Mouse (Mus musculus) heart, postnatal 10 days (tissue): Measurements from ENCODE around the gene Ydjc. TPM values are rescaled to one million over a fixed set of nuclear protein-coding genes. Genes with fewer than 3 reads are reported as not detected.
"Not testable (repeated sequence)": the region's sequence is repeated elsewhere in the genome, so short reads cannot be mapped to it uniquely, and the experiment has no call there.

ENCODE experiments used
- DNase-seq, 2 experiments: peaks; one replicate each; pipeline ENCODE4 v3.0.0; 2021
- intact Hi-C: fragments of 180-260 bp; cut with DNase I; formaldehyde crosslinking; loops from one replicate; pipeline ENCODE4 v1.15.1; 2025
- total RNA-seq, 2 experiments: library from RNA; stranded (reverse); gene quantifications; 2 replicates each; pipeline ENCODE4 v1.2.3; 2021

Gene Ydjc
- total RNA-seq, 2 experiments from 2014 or later: 1.6 to 2.2 TPM

DNA sequence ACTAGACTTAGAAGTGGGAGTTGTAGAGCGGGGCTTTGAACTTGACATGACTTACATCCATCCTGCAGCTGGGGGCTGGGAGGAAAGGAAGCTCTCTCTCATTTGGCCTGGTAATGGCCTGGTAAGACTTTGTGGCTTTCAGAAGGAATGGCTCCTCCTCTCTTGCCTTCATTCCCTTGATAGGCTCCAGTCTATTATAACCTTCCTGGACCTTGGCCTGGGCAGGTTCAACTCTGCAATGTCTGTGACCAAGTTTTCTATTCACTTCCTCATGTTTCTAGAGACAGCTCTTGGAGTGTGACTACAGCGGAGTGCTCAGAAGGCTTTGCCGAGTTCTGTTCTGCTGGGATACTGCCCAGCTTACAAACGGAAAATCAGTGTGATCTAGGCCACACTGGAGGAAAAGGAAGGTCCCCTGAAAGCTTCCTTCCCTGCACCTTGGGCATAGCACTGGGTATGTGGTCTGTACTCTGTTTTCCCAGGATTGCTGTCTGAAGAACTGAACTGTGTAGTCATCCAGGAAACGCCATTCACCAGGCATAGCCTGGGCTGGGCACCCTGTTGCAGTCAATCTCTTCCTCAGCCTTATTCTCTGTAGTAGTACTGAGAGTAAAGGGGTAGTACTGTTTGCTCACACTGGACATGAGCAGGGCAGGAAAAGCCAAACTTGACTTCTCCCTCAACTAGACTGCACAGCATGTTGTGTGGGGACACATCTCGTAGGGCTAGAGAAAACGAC is 6.3 kb downstream of the Ydjc start:
- DNase-seq: no peak
- intact Hi-C loops: no loop called here

DNA sequence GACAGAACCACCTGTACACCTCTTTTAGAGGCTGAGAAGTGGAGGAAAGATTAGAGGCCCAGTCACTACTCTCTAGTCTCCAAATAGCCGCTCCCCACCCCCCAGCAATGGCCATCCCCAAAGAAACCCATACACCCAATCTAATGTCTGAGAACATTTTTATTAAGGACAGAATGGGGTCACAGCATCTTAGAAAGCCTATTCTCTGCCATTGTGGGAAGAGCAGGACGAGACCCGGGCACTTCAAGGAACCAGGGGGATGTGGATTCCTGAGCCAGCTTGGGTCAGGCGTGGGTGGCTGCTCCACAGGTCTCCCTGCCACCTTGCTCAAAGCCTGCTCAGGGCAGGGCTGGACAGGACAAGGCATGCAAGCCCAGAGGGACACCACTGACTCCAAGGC is 7.5 kb downstream of the Ydjc start:
- intact Hi-C loops: no loop called here
- no peak for DNase-seq

DNA sequence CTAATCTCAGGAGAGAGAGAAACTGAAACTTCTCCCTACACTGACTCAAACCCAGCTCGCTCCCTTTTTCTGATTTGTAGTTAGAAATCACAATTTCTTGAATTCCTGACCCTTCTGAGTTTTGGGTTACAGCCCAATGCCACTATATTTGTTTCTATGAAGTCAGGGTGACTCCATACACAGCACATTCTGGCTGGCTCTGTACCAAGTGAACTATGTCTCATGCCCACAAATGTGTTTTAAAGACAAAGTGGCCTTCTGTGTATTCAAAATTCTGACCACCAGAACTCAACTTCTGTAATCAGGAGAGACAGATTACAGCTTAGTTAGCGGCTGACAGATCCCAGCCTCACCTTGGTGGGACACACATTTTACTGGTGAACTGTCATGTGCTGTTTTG is 9.9 kb downstream of the Ydjc start:
- intact Hi-C loops: no loop called here

DNA sequence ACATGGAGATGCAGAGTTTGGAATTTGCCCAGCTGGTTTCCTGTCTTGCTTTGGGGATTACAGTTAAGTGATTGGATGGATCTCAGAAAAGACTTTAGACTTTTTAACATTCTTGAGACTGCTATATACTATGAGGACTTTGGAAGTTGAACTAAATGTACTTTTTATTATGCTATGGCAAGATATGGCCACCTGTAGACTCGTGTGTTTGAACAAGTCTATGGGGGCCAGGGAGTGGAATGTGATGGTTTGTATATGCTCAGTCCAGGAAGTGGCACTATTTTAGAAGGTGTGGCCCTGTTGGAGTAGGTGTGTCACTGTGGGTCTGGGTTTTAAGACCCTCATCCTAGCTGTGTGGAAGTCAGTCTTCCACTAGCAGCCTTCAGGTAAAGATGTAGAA is 21.1 kb downstream of the Ydjc start:
- DNase-seq, intact Hi-C loops: not testable (repeated sequence)

More for the DNA sequence above, 9.9 kb downstream of the Ydjc start:
- DNase-seq: no peak

DNA sequence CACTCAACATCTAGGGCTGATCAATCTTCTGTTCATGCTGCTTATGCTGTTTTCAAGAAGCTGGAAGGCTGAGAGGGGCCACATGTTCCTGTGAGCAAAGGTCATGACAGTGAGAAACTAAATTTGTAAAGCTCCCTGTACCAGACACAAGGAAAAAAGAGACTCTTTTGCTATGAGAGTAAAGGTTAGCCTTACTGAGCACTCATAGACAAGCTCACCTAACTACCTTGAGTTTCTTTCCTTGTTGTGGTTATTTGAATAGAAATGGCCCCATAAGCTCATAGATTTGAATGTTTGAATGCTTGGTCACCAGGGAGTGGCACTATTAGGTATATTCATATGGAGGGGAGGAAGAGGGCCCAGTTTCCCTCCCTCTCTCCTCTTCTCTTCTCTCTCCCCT is 22.8 kb downstream of the Ydjc start:
- intact Hi-C loops: no loop called here
- no peak for DNase-seq

DNA sequence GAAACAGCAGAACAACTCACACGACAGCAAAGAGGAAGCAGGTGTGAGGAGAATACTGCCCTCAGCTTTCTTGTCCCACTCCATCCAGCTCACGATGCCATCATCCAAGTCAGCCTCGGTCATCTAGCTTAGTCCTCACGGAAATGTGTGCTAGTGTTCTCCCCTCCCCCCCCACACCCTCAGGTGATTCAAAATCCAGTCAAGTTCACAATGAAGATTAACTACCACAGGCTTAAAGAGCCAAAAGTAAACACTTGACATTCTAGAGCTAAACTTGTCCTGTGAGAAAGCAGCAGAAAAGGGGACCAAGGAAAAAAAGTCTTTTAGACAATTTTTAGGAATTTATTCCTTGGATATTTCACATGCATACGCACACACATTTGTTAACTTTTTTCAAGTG is 23.6 kb downstream of the Ydjc start:
- no peak for DNase-seq
- intact Hi-C loops: no loop called here

DNA sequence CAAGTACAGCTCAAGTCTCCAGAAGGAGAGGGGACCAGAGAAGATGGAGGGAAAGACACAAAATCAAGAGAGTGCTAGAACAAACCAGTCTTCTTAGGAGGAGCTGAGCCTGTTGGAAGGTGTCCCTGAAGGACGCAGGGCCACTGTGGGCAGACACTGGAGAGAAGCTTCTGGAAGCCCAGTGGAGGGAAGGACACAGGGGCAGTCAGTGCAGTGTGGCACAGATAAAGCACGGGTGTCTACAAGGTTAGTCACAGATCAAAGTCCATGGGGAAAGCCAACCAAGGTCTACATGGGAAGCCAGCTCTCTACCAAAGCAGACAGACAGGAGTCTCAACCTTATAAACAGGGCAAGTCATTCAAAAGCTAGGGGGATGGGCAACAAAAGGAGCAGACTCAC is 31.3 kb downstream of the Ydjc start:
- intact Hi-C loops: no loop called here
- DNase-seq: no peak

DNA sequence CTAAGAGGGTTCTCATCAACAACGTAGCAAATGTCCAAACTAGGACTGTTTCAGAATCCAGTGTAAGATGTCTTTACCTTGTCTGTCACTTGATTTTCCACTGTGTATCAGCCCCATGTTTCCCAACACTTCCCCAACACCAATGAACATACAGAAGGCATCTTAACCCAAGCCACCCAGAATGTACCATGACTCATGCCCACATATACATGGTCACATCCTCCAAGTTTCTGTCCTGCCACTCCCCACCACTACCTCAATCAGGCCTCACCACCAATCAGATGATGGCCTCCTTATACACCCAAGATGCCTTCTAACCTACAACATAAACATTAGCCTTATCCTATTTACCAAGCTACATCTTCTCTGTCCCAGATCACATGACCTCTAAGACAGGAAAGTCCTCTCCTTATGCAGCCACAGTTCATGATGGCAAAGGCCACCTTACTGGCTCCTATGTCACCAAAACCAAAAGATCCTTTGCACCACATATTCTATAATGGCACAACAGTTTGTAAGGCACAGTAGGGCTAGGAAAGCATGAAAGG is 33.3 kb downstream of the Ydjc start:
- DNase-seq: no peak
- intact Hi-C loops: no loop called here

DNA sequence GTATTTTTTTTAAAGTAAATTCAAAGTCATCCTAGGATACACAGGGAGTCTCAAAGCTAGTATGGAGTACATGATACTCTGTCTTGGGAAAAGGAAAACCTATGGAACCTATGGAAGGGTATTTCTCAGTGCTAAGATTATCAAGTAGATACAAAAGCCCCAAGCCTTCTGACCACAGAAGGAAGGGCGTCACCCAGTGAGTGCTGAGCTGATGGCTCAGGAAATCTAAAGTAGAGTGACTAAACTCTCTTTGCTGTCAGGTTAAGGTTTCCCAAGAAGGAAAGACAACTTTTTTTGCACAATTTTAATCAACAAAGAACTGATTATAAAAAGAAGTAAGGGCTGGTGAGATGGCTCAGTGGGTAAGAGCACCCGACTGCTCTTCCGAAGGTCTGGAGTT is 35.3 kb downstream of the Ydjc start:
- intact Hi-C loops: no loop called here
- no peak for DNase-seq

DNA sequence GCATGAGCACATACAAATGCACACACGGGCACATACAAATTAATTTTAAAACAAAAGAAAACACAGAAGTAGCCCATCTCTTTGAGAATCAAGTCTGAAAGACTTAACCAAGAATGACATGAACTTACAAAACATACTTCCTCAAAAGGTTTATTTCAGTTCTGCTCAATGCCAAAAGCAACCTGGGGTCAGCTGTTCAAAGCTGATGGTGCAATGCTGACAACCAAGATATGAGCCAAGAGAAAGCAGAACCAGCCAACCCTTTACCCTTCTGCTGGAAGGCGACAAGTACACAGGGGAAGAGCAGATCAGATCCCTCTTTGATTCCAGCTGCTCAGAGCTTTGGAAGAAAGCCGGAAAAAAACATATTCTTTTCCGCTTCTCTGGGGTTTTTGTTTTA is 37.0 kb downstream of the Ydjc start:
- peak; percentile 17 to 37 for DNase-seq
- intact Hi-C loops: no loop called here

DNA sequence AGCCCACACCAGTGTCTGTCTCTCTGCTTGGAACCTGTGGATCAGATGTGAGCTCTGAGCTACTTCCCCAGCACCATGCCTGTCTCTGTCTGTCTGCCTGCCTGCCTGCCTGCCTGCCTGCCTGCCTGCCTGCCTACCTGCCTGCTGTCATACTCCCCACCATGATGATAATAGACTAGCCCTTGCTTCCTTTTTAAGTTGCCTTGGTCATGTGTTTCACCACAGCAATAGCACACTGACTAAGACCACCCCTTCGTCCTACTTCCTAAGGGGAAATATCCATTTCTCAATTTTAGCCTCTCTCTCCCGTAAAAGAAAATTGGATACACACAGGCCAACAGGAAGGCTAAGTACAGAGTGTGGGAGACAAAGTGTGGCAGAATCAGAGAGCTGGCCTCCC is 37.7 kb downstream of the Ydjc start:
- intact Hi-C loops: no loop called here
- no peak for DNase-seq

DNA sequence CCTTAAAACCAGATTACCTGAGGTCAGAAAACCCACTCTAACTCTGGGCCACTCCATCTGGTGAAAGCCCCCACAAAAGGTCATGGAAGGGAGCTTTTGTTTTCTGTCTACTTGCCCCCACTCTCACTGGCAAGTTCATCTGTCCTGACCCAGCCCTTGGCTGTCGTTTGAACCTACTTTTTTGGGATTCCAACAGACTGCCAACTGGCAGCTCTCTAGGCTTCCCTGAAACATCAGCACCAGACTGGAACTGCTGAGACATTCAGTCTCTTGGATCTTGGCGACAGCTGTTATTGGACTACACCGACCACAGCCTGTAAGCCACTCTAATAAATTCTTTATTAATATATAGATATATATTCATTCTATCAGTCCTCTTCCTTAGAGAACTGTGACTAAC is 38.6 kb downstream of the Ydjc start:
- intact Hi-C loops: no loop called here
- DNase-seq: peak in 1 of 2 experiments; percentile 18

DNA sequence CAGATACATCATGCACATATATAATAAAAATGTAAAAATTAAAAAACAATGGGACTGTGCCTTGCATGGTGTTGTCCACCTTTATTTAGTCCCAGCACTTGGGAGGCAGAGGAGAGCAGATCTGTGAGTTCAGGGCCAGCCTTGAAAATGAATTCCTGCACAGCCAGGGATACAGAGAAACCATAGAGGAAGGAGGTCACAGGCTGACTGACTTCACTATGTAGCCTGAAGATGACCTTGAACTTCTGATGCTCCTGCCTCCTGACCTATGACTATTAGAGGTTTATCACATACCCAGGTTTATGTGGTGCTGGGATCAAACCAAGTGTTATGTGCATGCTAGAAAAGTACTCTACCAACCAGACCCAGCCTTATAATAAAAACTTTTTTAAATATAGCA is 41.1 kb downstream of the Ydjc start:
- no peak for DNase-seq
- intact Hi-C loops: no loop called here

DNA sequence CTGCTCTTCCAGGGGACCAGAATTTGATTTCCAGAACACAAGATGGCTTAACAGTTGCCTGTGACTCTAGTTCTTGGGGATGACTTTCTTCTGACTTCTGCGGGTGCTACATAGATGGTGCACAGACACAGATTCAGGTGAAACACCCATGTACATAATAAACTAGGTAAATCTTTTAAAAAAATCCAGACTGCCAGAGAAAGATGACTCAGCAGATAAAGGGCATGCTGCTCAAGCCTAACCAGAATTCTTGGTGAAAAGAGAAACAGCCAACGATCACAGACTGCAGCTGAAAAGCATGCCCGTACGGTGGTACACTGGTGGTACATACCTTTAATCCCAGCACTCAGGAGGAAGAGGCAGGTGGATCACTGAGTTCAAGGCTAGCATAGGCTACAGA is 49.4 kb downstream of the Ydjc start:
- DNase-seq: no peak
- intact Hi-C loops: no loop called here

DNA sequence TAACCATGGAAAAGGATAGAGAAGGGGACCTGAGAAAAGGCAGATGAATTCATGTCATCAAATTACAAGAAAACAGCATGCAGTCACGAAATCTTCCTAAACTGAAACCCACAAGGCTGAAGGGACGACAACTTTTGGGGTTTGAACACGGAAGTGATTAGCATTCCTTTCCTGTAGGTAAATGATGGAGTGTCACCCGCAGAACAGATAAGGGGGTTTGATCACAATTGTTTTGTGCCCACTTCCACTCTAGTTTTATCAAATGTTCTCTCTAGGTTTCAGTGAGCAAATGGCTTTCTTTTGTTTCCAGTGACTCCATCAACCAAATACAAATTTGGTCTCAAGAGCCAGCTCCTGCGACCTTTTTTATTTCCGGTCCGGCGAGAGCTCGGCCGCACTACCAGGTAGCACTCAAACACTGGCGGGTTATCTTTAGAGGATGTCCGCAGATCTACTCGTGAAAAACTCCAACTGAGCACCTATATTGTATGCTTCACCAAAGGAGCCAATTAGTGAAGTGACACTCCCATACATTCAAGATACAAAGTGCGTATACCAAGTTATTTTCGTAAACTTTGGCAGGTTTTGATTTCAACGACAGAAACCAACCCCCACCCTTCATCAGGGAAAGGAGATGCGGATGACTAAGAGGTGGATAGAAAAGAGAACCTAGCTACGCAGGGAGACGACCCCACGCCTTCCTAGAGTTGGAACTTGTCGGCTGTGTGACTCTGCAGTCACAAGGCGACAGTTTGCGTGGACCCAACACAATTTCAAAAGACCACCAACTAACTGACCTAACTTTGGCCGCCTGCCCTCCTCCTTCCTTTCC is 55.9 kb downstream of the Ydjc start:
- intact Hi-C loops: loop anchor here (5.0 kb wide), 1 partner anchor 53 kb away; the partner anchor contains the start of gene Ccdc116
- DNase-seq: peak in 1 of 2 experiments; percentile 16

DNA sequence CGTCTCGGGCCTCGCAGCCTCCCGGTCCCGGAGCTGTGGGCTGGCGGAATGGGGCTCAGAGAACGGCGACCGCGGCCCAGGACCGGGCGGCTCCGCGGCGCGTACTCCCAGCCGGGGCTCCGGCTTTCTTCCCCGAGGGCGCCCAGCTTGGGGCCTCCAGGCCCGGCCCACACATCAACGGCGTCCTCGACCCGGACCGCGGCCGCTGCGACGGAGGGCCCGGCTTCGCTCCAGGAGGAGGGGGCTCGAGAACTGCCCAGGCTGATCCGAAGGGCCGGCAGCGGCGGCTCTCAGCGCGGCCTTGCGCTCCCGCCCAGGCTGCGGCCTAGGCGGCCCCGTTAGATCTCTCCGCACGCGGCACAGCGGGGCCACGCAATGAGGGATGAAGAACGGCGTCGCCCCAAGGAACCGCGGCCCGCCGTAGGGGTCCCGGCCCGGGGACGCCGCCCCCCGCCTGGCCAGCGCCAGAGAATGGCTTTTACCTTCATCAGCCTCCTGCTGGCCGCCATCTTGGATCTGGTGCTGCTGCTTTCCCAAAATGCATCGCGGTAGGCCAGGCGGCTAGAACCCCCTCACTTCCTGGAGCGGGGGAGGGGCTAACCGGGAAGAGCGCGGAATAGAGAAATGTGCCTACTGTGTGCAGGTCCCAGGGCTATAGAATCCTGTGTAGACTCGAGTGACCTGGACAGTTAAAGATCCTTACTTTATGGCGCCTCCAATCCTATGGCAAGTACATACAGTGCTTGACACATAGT is 56.7 kb downstream of the Ydjc start:
- peak; percentile 89 to 90 for DNase-seq
- intact Hi-C loops: loop anchor here (5.0 kb wide), 1 partner anchor 54 kb away; the partner anchor contains the start of gene Ccdc116

DNA sequence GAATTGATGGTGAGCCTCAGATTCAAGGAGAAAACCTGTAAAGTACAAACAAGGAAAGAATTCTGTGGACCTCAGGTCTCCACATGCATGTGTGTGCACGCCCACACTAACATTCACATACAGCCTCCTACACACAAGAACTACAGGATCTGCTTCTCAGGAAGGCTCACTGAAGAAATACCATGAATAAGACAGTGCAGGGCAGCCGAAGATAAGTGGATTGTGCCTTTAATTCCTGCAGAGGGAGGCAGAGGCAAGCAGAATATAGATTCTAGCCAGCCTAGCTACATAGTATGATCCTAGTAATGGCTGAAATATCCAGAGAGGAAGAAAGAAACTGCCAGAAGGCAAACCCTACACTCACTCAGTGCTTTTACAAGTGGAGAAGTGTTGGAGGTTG is 57.6 kb downstream of the Ydjc start:
- intact Hi-C loops: loop anchor here (5.0 kb wide), 1 partner anchor 55 kb away; the partner anchor contains the start of gene Ccdc116

DNA sequence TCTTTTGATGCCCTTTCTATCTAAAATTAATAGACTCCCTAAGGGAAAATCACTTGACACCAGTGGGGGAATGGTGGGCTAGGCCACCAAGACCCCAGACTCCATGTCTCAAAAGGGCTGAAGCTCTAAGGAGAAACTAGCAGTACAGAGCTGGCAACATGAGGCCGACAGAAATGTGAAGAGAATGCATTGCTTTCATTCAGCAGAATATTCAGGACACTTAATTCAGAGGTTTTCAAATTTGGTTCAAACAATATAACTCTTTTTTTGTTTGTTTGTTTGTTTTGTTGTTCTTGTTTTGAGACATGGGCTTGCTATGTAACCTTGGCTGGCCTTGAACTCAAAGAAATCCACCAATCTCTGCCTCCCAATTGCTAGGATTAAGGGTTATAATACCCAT is 58.1 kb downstream of the Ydjc start, which contains the start of gene Ube2l3:
Gene Ube2l3, minus strand, starts transcription at position 101 of the 400 bp plus-strand sequence.
- DNase-seq: no peak
- intact Hi-C loops: loop anchor here (5.0 kb wide), 1 partner anchor 55 kb away; the partner anchor contains the start of gene Ccdc116

More for the DNA sequence above, 57.6 kb downstream of the Ydjc start:
- DNase-seq: no peak

DNA sequence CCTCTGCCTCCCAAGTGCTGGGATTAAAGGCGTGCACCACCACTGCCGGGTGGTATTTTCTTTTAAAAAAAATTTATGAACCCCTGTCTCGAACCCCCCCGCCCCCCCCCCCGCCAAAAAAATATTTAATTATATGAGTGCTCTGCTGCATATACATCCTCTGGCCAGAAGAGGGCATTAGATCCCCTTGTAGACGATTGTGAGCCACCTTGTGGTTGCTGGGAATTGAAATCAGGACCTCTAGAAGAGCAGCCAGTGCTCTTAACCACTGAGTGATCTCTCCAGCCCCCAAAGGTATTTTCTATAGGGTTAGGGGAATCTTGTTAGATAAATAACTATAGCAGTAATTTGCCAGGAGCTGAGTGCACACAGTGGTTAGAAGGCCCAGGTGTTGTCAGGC is 60.6 kb downstream of the Ydjc start:
- peak in 1 of 2 experiments; percentile 45 for DNase-seq
- intact Hi-C loops: loop anchor here (5.0 kb wide), 1 partner anchor 58 kb away; the partner anchor contains the start of gene Ccdc116
